Mouse (Mus musculus): Measurements from ENCODE around the gene Dgkh.

Dgkh gene

DNA sequence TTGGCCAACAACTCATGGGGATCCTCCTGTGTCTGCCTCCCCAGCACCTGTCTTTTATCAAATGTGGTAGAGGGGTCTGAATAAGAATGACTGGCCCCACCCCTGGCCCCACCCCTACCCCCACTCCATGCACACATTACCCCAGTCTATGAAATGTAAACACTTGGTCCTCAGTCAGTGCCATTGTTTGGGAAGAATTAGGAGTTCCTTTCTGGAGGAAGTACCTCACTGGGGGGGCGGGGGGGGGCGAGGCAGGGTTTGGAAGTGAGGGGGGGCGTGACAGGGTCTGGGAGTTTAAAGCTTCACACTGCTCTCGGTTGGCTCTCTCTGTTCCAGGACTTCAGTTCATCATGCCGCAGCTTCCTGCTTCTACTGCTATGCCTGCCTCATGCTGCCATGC, 10.5 kb downstream of the Dgkh start:
- no peak for DNase-seq

DNA sequence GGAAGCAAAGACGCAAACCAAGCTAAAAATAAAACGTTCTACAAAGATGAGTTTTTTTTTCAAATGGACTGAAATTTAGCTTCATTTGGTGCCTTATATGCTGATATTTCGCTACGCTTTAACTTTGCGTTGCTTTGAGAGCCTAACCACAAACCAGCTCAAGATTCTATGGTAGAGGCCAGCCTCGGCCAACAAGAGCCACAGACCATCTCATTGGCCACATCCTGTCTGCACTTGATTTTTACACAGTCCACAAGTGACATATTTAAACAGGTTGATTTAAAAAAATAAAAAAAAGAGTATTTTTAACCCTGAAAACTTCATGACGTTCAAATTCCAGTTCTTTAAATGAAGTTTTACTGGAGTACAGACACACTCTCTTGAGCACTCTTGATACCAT, 16.5 kb downstream of the Dgkh start:
- DNase-seq: no peak

DNA sequence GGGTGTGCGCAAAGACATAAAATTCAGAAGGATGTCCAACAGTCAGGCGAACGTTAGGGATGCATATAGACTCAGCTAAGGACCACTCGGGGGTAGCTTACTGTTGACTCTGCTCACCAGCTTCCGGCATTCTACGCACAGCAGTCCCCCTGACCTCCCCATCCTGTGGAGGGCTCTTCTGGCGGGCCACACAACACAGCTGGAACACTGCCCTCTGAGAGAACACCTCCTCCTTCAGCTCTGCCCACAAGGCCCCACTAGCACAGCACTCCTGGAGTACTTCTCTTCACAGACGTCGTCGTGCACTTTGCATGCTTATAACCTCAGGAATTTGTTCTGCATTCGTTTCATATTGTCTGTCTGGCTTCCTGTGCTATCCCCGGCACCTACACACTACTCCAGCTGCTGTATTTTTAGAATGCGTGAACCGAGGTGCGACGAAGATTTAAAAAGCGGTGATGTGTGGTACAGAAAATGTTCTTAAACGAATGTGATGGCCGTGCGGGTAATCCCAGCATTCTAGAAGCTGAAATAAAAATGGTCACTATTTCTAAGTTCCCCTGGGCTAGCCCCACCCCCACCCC, 19.9 kb downstream of the Dgkh start:
- DNase-seq: peak; percentile 19 to 51

DNA sequence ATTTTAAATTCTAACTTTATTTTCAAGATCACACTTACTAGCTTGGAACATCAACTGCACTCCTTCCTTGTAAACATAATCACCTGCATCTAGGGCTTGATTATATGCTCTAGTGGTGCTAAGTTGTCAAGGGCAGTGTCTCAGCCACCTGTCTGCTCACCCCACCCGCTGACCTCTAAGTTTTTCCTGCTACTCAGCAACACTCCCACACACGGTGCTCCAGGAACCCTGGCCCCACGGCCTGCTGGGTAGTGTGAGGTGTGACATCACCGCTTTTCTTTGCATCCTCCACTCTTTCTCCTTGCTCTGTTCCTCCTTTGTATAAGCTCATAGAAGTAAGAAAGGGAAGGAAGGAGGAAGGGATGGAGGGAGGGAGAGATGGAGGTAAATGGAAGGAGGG, 21.9 kb downstream of the Dgkh start:
- no peak for DNase-seq

DNA sequence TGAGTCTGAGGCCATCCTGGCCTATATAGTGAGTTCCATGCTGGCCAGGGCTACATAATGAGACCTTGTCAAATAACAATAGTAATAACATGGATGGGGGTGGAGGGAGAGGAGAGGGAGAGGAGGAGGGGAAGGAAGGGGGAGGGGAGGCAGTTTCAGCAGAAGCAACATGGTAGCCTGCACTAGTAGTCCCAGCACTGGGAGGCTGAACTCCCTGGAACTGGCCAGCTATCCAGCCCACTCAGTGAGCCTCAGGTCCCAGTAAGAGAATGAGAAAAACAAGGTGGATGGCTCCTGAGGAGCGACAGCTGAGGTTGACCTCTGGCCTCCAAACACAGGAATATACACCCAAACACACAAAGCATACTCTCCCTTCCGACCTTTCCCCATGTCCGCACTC, 27.0 kb downstream of the Dgkh start:
- DNase-seq: no peak

DNA sequence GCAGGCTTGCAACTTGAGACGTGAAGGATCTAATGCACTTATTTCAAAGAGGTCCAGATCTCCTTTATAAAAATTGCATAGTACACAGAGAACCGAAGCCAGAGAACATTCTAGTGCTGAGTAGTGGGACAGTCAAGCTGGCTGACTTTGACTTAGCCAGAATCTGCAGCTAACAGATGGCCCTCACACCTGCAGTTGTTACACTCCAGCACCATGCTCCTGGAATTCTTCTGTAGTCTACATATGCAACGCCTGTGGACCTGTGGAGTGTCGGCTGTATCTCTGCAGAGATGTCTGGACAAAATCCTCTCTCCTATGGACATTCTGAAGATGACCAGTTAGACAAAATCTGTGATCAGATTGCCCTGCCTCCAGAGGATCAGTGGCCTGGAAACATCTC, 28.6 kb downstream of the Dgkh start:
- no peak for DNase-seq

DNA sequence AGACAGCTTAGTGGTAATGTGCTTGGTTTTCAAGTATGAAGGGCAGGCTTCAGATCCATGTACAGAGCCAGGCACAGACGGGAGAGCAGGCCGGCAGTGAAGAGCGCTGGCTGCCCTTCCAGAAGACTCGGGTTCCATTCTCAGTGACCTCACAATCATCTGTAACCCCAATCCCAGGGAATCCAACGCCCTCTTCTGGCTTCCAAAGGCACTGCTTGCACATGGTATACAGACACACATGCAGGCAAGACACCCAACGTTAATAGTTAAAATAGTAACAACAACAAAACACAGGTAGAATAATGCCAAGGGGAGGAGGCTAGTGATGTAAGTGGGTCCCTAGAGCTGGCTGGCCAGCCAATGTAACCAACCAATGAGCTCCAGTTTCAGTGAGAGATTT, 29.2 kb downstream of the Dgkh start:
- DNase-seq: no peak

DNA sequence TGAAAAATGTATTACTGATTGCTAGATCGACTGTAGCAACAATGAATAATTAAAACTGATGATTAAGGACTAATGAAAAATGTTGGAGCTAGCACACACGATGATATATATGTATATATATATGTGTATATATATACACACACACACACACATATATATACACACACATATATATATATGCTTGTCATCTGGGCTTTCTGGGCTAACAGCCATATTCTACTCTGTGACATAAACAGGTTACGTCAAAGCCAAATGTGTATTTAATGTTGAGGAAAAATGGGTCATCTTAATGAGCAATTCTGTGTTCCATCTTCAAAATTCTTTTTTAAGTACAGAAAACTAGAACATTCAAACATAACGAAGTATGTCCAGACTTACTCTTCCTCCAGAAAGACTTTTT, 30.5 kb downstream of the Dgkh start:
- no peak for DNase-seq

DNA sequence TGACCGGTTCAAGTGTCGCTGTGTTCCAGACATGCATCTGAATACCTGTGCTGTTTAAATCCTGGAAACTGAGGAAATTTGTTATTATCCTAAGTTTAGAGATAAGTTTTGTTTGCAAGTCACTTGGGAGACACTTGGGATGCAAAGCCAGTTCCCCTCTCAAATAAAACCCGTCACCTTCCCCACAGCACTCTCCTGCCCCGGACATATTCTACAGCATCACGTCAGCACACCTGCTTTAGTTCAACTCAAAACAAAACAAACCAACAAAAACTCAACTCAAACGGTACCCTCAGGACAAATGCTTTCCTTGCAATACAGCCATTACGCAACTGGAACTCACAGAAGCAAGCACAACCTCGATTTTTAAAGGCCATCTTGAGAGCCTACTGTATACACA, 31.1 kb downstream of the Dgkh start:
- DNase-seq: no peak

DNA sequence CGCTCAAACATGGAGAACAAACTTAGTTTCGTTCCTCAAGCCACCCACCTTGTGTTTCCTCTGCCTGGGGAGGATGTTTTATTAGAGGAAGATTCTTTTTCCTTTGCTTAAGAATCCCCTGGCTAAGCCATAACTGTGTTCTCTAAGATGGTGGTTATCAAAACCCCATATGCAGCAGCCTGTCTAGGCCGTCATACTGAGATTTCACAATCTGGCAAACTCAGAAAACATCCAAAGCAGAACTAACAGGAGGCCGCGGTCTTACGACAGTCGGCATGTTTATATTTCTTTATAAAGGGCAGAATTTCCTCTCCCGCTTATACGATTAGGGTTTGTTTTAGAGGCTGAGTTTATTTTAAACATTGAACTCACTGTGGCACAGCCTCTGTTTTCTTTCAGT, 31.5 kb downstream of the Dgkh start:
- no peak for DNase-seq

DNA sequence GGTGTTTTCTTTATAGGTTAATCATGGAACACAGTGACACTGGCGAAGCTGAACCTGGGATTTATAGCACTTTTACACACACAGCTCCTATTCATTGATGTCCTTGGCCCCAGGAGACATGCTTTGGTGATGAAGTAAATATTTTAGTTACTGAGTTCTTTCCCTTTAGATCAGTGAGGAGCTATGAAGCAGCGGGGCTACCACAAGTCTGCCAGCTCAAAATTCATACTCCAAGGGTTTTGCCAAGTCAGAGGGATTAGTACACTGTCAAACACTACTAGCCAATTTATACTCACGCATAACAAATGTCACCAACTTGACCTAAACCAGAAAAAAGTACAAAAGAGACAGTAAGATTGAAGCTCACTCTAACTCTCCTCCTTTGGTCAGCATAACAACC, 32.9 kb downstream of the Dgkh start:
- DNase-seq: no peak

DNA sequence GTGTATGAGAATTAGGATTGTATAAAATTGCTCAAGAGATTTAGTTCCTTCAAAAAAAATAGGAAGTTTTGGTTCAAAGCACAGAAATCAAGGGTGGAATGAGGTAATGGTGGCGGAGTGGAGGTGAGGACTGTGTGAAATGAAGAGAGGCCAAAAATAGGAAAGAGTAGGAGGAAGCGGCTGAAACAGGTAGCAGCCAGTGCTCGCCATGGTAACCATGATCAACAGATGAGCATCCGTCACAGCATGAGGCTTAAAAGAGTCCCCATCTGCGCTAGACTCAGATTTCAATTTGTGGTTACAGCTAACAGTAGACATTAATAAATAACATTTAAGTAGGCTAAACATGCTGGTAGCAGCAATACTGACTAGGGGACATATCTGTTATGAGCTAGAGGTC, 33.4 kb downstream of the Dgkh start:
- DNase-seq: no peak

DNA sequence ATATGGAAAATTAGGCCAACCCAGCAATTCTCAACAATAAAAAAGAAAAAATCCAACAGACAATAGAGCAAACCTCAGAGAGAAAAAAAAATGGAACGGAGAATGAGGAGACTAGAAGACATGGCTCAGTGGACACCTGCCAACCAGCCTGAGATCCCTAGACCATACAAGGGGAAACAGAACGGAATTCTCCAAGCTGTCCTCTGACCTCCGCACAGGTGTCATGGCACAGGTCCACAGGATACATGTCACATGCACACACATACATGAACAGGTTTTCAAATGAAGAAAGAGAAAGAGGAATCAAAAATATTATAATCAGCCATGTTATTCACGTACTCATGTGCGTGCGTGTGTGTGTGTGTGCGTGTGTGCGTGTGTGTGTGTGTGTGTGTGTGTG, 38.5 kb downstream of the Dgkh start:
- no peak for DNase-seq

DNA sequence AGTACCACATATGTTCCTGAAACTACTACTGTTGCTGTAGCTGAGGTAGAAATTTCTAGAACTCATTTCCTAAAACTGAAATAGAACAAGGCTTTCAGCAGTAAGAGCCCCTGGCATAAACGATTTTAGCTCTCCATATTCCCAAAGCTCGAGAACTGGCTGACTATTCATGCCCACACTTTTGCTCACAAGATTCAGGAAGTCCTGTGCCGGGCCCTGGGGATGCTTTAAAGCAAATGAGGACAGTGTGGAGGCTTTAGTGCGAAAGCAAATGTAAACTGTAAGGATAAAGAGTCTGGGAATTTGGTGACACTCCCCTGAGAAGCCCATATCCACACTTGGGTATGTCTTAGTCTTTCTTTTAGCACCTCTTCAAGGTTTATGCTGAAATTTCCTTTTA, 40.0 kb downstream of the Dgkh start:
- no peak for DNase-seq

DNA sequence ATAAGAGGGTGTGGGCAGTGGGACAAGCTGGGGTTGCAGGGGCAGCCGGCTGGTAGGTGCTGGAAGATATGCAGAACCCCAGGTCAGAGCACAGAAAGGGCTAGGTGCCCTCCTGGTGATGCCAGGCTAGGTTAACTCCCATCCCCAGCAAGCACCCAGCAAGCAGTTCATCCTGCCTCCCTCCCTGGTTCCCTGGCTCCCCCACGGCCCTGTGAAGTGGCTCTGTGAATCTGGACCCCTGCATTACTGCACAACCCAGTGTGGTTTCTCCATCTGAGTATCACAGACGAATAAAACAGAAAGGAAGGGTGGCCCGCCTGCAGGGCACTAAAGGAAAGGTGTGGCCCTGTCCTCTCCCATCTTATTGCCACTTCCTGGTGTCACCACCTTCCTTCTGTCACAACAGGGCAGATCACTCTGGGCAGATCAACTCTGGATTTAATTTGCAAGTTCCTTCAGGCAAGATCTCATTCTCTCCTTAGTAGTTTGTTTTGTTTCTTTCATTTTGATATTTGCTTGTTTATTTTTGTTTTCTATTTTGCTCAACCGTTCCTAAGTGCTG, 40.6 kb downstream of the Dgkh start:
- peak in 1 of 2 experiments; percentile 46 for DNase-seq

DNA sequence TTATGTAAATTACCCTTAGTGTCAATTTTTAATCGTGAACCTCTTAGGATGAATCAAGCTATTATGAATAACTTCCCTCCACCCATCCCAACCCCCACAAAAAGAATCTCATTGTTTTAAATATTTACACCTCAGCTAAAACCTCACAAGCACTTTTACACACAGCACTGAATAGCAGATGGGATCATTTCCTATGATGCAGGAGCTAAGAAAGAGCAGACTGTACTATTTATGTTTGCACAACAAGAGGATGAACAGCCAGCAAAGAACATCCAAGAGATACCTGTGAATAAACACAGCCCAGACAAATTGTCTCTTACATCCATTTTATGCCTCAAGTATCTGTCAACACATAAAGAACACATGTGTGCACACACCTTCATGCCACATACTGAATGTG, 41.7 kb downstream of the Dgkh start:
- no peak for DNase-seq

DNA sequence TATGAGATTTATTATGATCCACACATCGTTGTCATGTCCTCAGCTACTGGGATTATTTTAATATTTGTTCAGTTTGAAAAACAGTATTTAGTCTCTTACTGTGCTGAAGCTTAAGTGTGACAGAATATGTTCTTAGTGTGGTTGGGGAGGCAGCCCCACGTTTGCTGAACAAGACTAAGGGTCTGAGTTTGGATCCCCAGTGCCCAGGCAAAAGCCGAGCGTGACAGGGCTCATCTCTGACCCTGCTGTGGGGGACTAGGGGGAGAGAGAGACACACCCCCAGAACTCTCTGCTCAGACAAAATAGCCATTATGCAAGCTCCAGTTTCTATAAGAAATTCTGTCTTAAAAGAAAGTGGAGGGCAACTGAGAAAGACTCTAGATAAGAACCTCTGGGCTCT, 42.2 kb downstream of the Dgkh start:
- DNase-seq: no peak

DNA sequence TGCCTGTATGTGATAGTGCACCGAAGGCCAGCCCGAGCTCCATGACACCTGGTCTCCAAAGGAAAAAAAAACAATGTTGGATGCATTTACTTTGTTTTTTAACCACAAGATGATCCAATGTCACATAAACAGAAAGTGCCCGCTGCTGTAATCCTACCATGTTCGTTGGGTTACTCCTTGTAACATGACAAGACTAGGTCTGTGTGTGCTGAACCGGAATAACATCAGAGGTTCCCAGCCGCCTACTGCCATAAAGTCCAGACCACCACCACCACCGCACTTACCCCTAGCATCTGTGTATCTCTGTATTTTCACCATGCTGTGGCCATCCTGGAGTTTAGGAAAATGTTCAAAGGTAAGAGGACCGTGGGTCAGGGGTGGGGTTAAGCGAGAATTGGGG, 42.6 kb downstream of the Dgkh start:
- DNase-seq: no peak

DNA sequence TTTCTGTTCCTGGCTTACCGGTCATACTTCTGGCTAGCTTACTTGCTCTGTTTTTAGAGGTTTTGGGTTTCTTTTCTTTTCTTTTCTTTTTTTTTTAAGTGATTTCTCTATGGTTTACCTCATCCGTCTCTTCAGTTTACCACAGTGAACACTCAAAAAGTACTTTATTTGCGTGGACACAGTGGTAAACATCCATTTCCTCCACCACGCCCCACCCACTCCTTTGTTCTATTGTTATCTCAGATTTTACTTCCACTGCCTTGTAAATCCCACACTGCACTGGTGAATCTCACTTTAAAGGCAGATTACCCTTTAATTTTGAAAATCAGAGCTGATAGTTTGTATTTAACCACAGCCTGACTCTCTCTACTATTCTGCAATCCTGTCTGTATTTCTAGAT, 44.9 kb downstream of the Dgkh start:
- peak in 1 of 2 experiments; percentile 43 for DNase-seq

DNA sequence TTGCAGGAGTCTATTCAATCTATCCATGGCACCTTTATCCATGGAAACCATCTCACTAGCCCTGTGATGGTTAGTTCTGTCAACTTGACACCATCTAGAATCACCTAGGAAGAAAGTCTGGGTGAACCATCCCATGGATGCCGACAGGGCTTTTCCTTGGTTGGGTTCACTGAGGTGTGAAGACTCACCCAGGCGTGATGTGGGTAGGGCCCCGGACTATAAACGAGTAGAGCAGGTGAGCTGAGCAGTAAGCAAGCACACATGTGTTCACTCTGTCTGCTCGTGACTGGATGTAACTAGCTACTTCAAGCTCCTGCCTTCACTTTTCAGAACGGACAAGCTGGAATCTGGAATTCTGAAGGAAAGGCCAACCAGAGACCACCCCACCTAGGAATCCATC, 45.9 kb downstream of the Dgkh start:
- no peak for DNase-seq

DNA sequence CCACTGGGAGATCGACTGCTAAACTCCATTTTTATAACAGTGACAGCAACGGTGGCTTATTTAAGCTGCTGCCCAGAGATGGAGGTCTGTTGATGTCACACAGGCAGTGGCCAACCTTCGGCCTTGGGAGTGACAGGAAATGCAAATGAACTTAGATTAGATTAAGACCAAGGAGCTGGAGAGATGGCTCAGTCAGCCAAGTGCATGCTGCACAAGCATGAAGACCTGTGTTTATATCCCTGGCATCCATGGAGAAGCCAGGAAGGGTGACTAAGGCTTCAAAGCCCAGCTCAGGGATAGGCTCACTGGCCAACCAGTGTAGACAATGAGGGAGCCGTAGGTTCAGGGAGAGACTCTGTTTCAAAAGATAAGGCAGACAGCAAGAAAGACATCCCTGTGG, 48.4 kb downstream of the Dgkh start:
- peak; percentile 34 to 56 for DNase-seq

DNA sequence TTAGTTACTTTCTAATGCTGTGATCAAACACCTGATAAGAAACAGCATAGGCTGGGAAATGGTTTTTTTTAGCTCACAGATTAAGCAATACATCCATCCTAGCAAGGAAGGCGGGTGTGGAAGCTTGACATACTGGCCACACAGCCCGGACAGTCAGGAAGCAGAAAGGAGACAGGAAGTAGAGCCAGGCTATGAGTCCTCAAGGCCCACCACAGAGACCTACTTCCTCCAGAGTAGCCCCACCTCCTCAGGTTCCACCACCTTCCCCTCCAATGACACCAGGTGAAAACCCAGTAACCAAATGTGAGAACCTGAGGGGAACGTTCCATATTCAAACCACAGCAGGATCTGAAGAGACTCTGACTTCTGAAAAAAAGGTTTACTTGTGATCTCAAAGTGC, 53.6 kb downstream of the Dgkh start:
- DNase-seq: peak in 1 of 2 experiments; percentile 43

DNA sequence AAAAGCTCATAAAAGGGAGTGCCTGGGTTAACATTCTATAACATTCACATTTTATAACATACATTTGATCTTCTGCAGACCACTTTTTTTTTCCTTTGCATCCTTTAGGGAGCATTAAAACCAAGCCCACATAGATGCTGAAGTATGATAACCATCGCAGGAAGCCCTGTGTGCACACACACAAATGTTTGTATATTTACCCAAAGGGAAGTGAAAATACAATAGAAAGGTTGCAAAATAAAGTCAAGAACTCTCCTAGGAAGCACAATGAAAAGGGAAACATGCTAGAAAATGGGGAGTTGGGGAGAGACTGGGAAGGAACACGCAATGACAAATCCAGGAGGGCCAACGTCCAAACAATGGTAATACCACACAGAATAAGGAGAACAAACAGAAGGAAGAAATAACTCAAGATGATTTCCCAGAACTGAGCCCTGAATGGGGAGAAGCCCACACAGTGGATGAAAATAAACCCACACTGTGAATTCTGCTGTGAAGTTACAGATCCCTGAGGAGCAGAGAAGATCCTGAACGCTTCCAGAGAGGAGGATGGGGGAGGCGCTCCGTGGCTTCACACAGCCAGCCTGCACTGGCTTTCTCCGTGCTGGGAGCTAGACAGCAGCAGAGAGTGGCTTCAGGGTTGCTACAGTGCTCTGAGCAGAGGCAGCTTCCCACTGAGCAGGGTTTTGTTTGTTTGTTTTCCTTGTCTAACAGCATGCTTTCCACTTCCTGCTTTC, 54.6 kb downstream of the Dgkh start:
- peak in 1 of 2 experiments; percentile 26 for DNase-seq

DNA sequence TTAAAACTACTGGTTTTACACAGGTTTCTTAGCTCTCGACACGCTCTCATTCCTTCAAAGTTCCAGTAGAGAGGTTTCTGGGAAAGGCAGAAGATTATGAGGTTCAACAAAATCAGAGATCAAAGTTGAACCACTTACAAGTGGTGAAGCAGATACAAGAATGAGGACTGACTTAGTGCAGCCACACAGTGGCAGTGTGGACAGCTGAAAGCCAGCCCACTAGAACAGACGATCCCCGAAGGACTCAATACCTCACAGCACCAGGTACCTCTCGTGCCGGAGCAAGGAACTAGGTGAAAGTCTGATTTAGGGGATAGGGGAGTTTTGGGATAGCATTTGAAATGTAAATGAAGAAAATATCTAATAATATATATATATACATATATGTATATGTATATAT, 56.1 kb downstream of the Dgkh start:
- DNase-seq: no peak

DNA sequence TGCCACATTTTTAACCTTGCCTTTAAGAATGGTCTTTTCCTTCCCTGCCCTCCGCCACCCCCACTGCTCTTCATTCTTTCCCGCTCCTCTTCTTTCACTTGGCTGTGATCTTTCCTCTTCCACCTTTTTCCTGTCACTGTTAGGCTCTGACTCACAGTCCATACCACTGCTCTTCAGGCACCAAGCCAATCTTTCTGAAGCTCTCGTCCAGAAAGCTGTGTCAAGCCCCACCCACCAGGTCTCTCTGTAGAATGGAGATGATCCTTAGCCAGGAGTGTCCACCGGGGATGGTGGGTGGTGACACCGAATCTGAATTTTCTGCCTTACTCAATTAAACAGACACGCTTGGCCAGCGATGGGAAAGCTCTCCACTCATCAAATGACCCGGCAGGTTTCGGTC, 58.0 kb downstream of the Dgkh start:
- DNase-seq: peak in 1 of 2 experiments; percentile 24
